Mouse (Mus musculus): Measurements from ENCODE around the gene Bbs2.
"Not testable (repeated sequence)": the region's sequence is repeated elsewhere in the genome, so short reads cannot be mapped to it uniquely, and the experiment has no call there.

The Bbs2 gene

DNA sequence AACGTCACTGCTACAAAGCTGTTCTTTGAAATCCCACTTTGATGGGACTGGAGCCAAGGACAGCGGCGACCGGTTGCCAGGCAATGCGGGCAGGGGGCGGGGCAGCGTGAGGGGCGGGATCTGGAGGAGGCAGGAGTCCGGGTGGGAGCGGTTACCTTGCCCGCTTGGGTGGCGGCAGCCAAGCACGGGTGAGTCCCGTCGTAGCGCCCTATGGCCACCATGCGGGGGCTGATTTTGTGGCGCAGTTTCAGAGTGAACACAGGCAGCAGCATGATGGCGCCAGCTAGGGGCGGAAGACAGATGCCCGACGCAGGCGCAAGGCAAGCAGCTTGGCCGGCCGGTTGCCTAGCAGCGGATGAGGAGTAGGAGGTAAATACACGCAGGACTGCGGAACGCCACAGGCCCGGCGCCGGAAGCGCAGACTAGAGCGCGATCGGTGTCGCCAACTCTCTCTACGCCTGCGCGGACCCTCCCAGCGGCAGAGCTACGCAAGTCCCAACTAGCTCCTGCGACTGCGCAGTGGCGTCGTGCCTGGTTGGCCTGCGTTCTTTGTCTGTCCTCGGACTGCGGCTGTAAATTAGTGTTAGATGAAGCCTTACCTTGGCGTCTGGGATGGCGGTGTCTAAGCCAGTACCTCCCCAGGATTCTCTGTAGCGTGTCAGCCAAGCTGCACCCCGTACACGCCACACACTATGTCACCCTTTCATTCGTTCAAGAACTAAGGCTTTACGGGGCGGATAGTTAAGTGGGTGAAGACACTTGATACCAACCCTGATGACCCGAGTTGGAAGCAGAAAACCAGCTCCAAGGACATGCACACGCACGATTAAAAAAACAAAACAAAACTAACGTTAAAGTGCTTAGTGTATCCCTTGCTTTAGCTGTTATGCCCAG lies at the start of gene Bbs2:
Bbs2 (minus strand) TSS at position 848 of the 894 bp plus-strand sequence.
- DNase-seq (ENCODE audit: low spot score in 2 of 2), result peak; percentile 98 to 99

DNA sequence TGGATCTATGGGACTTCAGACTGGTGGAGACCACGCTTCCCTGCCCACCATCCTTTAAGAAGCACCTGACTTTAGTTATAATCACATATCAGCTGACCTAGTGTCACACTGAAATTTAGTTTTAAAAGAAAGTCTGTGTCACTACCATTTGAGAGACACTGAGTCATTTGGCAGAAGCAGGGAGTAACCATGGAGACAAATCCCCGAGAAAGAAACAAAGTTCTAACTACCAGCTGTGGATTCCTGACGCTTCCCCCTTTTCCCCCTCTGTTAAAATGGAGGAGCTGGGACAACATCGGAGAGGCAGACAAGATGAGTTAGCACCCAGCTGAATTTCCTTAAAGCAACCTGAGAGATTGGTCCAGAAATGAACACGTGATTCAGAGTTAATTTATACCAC lies 49.5 kb upstream of the Bbs2 start:
- DNase-seq (ENCODE audit: low spot score in 2 of 2), result no peak

- no peak for DNase-seq (ENCODE audit: low spot score in 2 of 2)
Measured at GRCm38 (mm10) chr8:94140266-94140795, 41.6 kb upstream of the Bbs2 start.

GRCm38 (mm10) chr8:94136933-94137332 lies 38.2 kb upstream of the Bbs2 start, which contains the start of gene Mt4:
Gene Mt4 (plus strand): TSS chr8:94137197.
- DNase-seq (ENCODE audit: low spot score in 2 of 2), result no peak

DNA sequence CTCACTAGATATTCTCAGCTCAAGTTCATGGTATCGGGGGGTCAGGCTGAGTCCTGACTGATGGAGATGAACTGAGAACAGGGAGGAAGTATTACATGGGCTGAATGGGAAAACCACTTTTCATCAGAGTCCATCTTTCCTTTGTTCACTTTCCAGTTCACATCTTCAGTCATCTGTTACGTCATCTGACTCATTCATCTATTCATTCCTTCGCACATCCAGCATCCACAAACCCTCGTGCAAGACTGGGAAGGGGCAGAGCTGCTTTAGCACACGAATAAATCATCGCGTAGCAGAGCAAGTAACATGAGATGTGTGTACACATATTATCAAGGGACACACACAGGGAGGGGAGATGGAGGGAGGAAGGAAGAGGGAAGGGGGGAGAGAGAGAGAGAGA lies 37.5 kb upstream of the Bbs2 start:
- no peak for DNase-seq (ENCODE audit: low spot score in 2 of 2)

GRCm38 (mm10) chr8:94135556-94135955 lies 36.8 kb upstream of the Bbs2 start:
- no peak for DNase-seq (ENCODE audit: low spot score in 2 of 2)

DNA sequence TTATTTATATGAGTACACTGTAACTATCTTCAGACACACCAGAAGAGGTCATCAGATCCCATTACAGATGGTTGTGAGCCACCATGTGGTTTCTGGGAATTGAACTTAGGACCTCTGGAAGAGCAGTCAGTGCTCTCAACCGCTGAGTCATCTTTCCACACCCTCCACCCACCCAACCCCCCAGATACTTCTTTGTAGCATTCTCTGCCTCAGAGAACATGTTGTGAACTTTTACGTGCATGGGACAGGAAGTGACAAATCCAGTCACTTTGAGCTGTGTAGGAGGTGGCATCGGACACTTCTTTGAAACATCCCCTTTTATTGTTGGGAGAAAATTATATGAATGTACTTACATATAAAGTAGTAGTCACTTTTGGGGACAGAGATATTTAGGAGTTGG lies 35.9 kb upstream of the Bbs2 start:
- not testable (repeated sequence) for DNase-seq (ENCODE audit: low spot score in 2 of 2)

- no peak for DNase-seq (ENCODE audit: low spot score in 2 of 2)
Measured at GRCm38 (mm10) chr8:94132096-94132495, 33.4 kb upstream of the Bbs2 start.

- DNase-seq (ENCODE audit: low spot score in 2 of 2), result no peak
Measured at GRCm38 (mm10) chr8:94130126-94130525, 31.4 kb upstream of the Bbs2 start.

DNA sequence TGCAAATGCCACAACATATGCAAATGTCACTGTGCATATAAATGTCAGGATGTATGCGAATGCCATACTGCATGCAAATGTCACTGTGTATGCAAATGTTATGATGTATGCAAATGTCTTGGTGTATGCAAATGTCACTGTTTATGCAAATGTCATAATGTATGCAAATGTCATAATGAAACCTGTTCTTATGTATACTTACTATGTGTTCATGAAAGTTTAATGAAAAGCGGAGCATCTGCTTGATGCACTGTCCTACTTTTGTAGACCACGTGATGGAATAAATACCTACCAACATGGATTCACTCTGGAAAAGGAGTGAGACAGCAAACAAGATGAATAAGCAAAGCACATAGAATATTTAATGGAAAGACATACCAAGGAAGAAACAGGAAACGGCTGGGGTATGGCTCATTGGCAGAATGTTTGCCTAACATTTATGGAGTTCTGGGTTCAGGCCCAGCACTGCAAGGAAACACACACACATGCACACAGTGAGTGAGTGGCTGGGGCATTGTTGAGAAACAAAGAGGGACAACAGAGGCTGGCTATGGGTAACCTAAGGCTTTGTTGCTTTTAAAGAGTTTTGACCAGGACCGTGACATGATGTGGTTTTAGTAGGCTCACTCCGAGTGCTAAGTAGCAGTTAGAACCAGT lies 30.5 kb upstream of the Bbs2 start:
- no peak for DNase-seq (ENCODE audit: low spot score in 2 of 2)

DNA sequence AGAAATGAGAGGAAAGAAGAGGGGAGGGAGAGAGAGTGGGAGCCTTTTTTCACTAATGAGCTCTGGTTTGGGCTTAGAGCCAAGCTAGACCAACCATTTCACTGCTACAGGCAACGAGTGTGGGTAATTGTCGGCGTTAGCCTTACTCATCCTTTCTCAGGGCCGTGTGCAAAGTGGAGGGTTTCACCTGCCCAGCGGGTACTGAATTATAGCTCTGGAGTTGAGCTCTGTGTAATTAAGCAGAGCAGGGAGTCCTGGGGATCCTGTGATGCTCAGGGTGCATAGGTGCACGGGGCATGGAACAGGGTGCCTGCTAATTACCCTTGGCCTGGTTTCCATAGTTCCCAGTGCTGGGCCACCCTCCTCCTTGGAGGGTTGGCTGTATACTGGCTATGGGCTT lies 29.0 kb upstream of the Bbs2 start:
- DNase-seq (ENCODE audit: low spot score in 2 of 2), result no peak

GRCm38 (mm10) chr8:94122711-94123468 lies 24.2 kb upstream of the Bbs2 start:
- DNase-seq (ENCODE audit: low spot score in 2 of 2), result no peak

DNA sequence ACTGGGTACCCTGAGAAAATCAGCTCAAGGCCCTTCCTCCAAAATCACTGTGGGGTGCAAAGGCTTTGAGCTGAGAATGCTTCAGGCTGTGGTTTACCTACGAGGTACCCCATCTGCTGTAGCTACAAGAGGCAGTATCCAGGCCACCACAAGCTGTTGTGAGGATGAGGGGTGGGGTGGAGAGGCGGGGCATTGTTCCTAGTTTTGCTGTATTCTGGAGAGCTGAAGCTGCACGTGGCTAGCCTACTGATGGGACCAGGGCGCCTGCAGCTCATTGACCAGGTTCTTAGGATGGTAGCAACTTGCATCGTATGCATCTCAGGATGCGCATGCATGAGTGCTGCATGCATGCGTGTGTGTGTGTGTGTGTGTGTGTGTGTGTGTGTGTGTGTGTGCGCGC lies 22.9 kb upstream of the Bbs2 start:
- DNase-seq (ENCODE audit: low spot score in 2 of 2), result no peak

GRCm38 (mm10) chr8:94118776-94119430 lies 20.2 kb upstream of the Bbs2 start:
- no peak for DNase-seq (ENCODE audit: low spot score in 2 of 2)

- no peak for DNase-seq (ENCODE audit: low spot score in 2 of 2)
Measured at GRCm38 (mm10) chr8:94113972-94114371, 15.2 kb upstream of the Bbs2 start.

DNA sequence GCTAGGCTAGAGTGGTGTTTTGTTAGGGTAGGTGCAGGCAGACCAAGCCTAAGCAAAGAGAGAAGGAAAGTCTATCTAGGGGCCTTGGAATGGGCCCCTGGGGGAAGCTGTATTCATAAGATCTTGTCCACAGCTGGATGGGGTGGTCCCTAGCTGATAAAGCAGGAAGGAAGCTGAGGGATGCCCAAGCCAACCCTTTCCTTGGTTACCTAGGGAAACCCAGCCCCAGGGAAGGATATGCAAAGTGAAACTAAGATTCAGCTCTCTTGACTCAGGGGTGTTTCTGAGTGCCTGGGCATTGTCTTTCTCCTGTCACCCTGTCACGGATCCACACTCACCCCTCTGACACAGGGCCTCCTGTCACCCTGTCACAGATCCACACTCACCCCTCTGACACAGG lies 14.7 kb upstream of the Bbs2 start:
- DNase-seq (ENCODE audit: low spot score in 2 of 2), result no peak

DNA sequence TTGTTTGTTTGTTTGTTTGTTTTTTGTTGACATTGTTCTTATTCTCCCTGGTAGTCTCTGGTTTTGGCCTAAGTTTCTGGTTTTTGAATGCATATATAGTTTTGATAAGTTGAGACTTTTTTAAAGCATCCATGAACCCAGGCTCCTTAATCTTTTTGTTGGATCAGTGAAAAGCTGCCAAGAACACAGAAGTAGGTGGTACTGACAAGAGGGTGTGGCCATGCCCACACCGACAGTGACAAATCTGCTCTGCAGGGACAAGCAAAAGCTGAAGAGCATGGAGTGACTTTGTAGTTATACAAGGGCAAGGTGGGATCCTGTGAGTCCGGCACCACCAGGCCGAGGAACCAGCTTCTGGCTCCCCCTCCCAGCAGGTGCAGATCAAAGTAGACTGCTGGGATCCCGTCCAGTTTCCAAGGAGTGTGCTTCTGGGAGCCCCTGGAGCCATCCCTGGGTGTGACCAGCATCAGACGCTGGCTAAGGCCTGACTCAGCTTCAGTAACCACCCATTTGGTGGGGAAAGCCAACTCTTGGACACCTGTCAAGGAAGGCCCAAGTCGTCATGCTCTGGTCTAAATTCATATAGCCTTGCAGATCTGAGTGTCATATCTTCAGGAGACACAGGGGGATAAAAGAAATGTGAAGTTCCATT lies 11.9 kb upstream of the Bbs2 start:
- DNase-seq (ENCODE audit: low spot score in 2 of 2), result no peak

DNA sequence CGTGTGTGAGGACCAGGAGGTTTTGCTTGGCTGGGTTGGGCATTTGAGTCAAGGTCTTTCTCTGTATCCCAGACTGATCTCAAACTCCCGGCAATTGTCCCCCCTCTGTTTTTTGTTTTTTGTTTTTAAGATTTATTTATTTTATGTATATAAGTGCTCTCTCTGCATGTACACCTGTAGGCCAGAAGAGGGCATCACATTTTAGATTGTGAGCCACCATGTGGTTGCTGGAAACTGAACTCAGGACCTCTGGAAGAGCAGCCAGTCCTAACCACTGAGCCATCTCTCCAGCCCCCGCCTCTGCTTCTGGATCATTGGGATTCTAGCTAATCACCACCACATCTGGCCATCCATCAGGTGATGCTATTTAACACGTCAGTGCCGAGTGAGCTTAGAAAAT lies 11.1 kb upstream of the Bbs2 start:
- no peak for DNase-seq (ENCODE audit: low spot score in 2 of 2)

GRCm38 (mm10) chr8:94109396-94109795 lies 10.7 kb upstream of the Bbs2 start:
- no peak for DNase-seq (ENCODE audit: low spot score in 2 of 2)

DNA sequence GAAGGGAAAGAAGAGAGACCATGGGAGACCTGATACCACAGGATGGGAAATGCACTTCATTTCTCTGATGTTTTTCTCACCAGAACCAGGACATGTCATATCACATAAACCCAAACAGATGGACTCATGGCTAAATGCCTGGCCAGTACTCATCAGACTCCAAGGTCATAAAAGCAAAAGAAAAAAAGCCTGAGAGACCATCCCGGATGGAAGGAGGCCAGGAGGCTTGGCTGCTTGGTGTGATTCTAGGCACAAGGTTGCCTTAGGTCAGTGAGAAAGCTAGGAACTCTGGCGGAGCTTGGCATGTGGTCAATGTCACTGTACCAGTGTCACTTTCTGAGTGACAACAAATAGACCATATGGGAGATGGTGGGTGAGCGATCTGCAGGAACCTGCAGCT lies 9.1 kb upstream of the Bbs2 start:
- no peak for DNase-seq (ENCODE audit: low spot score in 2 of 2)

DNA sequence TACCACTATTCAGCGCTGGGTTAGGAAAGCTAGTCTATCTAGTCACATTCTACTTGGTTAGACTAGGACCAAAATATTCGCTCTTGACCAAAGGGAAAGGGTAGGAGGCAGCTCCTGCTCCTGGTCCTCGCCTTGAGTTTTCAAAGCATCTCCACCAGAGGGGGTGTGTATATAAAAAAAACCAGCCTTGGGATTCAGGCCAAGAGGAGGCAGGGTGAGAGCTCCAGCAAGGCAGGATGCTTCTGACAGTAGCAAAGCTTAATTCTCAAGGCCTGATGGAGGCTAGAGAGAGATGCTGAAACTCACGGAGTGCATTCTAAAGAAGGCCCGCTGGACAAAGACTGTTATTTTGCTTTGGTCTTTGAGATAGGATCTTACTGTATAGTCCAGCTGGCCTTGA lies 5.4 kb upstream of the Bbs2 start:
- no peak for DNase-seq (ENCODE audit: low spot score in 2 of 2)
